Comparison of ENCODE assay signal across 28 mouse cellular contexts in genomic region chr9:22075778-22076177, GRCm38 (mm10). TPM values are rescaled to one million over a fixed set of nuclear protein-coding genes. Genes with fewer than 3 reads are reported as not detected.
"Had no signal": no experiment of that assay in that cellular context is flagged by ENCODE, and none has a peak within 500 bp of the region (broad histone marks: within the 10 kb centered on the region; RNA-seq: fewer than 3 reads in every experiment).

No protein-coding gene starts in this region.

RNA-seq across cellular contexts. Expression of gene Gm49318, which starts 4.7 kb away (rescaled TPM):
- total RNA-seq: common myeloid progenitor, adult 5-6 weeks; forebrain, postnatal 0 days; gastrocnemius, adult 18-20 months; gastrocnemius, adult 2 months; gastrocnemius, adult 8-10 months; gastrocnemius, postnatal 10 days; gastrocnemius, postnatal 14 days; gastrocnemius, postnatal 25 days; gastrocnemius, postnatal 36 days; granulocyte monocyte progenitor cell, adult 5-6 weeks had no signal
- polyA plus RNA-seq: embryonic facial prominence, embryonic 10.5 days; embryonic facial prominence, embryonic 11.5 days; embryonic facial prominence, embryonic 12.5 days; embryonic facial prominence, embryonic 13.5 days; embryonic facial prominence, embryonic 14.5 days; embryonic facial prominence, embryonic 15.5 days; erythroblast, embryonic 14.5 days; forebrain, embryonic 10.5 days; forebrain, embryonic 11.5 days; forebrain, embryonic 12.5 days; forebrain, embryonic 13.5 days; forebrain, embryonic 14.5 days; forebrain, embryonic 15.5 days; forebrain, embryonic 16.5 days; forebrain, postnatal 0 days; gonadal fat pad, adult 2 months; heart, adult 2 months; heart, embryonic 10.5 days; heart, embryonic 11.5 days had no signal

RNA-seq across cellular contexts. Expression of gene Cnn1, which starts 23.2 kb away (rescaled TPM):
- total RNA-seq: common myeloid progenitor, adult 5-6 weeks; granulocyte monocyte progenitor cell, adult 5-6 weeks had no signal
- polyA plus RNA-seq: erythroblast, embryonic 14.5 days had no signal

RNA-seq across cellular contexts. Expression of gene Elavl3, which starts 24.0 kb away (rescaled TPM):
- total RNA-seq: common myeloid progenitor, adult 5-6 weeks; gastrocnemius, adult 2 months had no signal
